Mouse (Mus musculus): ENCODE data around the gene 6430628N08Rik.

DNA sequence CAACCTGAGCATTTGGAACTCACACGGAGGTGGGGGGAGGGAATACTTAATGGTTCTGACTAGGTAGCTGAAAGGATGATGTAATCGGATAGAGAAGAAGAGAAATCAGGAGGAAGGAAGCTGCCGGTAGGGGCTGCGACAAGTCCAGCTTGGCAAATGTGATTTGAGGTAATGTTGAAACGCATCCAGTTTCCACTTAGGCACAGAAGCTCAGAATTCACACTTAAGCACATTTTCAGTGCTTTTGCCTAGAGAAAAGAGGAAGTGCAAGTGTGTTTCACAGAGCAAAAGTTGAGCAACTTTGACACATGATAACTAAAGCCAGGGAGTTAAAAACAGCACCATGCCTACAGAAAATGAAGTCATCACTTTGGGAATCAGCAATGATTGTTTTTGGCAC lies 43.1 kb upstream of the 6430628N08Rik start:
- TF ChIP-seq CTCF (IDR thresholded peaks at IDR 0.05; ENCODE audit: low read depth) (peak; percentile 23; the same call in 1 of the 2 replicates), EP300 (IDR thresholded peaks at IDR 0.05; ENCODE audit: low read depth) (peak; percentile 40; the same call in 1 of the 2 replicates)

Data from liver, postnatal 0 days (tissue).